Mouse (Mus musculus) liver, embryonic 13.5 days (tissue): Measurements from ENCODE around the gene Xiap. TPM values are rescaled to one million over a fixed set of nuclear protein-coding genes. Genes with fewer than 3 reads are reported as not detected.

Experiments
- ATAC-seq: fragments of 200-750 bp; cut with Nextera tagmentation; 2 replicates; pipeline ENCODE4 v1.8.0; 2017; ENCODE audit warnings: low read depth, mild to moderate bottlenecking, moderate number of reproducible peaks, moderate library complexity
- DNase-seq: peaks from one replicate; pipeline ENCODE4 v3.0.0; 2022
- H3K27ac ChIP-seq: fragments of 300-500 bp; sonication (generic); 2 replicates; pipeline ENCODE4 v1.5.1; 2015; ENCODE audit warnings: moderate library complexity, mild to moderate bottlenecking, inconsistent platforms
- H3K27me3 ChIP-seq: fragments of 300-500 bp; sonication (generic); 2 replicates; pipeline ENCODE4 v1.6.1; 2015; ENCODE audit warnings: mild to moderate bottlenecking, inconsistent platforms
- H3K36me3 ChIP-seq: fragments of 300-500 bp; sonication (generic); 2 replicates; pipeline ENCODE4 v1.6.1; 2015; ENCODE audit warnings: mild to moderate bottlenecking, inconsistent platforms
- H3K4me1 ChIP-seq: fragments of 300-500 bp; sonication (generic); replicated peaks from 2 replicates; pipeline ENCODE4 v1.6.1; 2015; ENCODE audit warnings: inconsistent platforms
- H3K4me2 ChIP-seq: fragments of 300-500 bp; sonication (generic); 2 replicates; pipeline ENCODE4 v1.6.1; 2015; ENCODE audit warnings: inconsistent platforms, mild to moderate bottlenecking, moderate library complexity
- H3K4me3 ChIP-seq: fragments of 300-500 bp; sonication (generic); replicated peaks from 2 replicates; pipeline ENCODE4 v1.5.1; 2015; ENCODE audit warnings: mild to moderate bottlenecking, inconsistent platforms
- H3K9ac ChIP-seq: fragments of 300-500 bp; sonication (generic); 2 replicates; pipeline ENCODE4 v1.6.1; 2015; ENCODE audit warnings: mild to moderate bottlenecking, inconsistent platforms
- H3K9me3 ChIP-seq: fragments of 300-500 bp; sonication (generic); replicated peaks from 2 replicates; pipeline ENCODE4 v1.6.1; 2016; ENCODE audit warnings: inconsistent platforms
- WGBS: fragments of 180-500 bp; shearing (Covaris S2); methylation state at CpG from one replicate; pipeline ENCODE4 v1.1.7; 2015; ENCODE audit not compliant: insufficient replicate concordance; 5-methylcytosine and 5-hydroxymethylcytosine counted together
- polyA plus RNA-seq: library from polyadenylated mRNA; unstranded; fragments of >200 nt; fragmentation: Nextera tagmentation; extraction: Ambion mirVana; gene quantifications from 2 replicates; pipeline ENCODE4 v1.2.1, GENCODE M21; 2015

Xiap gene
- polyA plus RNA-seq, 1 experiment from 2014 or later = 5.0 TPM

DNA sequence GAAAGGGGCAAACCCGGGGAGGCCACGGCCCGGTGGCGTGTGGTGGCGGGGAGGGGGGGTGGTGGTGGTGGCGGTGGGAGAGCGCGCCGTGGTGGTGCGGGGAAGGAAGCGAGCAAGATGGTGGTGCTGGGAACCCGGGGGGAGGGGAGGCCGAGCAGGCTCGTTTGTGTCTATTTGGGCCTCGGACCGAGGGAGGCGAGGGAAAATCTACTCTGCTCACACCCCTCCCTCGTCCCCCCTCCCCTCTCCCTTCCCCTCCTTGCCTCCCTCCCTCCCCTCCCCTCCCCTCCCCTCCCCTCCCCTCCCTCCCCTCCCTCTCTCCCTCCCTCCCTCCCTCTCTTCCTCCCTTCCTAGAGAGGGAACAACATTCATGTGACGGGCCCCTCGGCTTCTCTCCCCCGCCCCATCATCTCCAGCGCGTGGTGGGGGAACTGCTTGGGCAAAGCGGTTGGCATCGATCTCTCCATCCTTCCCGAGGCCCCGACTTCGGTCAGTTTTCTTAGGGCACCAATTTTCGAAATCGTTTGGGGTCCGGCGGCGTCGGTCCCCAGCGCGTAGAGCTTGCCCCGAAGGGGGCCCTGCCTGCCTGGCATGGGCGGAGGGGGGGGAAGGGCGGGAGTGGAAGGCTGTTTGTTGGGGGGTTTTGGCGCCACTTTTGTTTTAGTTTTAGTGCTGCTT lies 91.0 kb downstream of the Xiap start:
- Histone ChIP-seq H3K36me3 (no peaks in the 10 kb centered on the region), H3K9me3 (no peaks in the 10 kb centered on the region; the same call in 1 of the 2 replicates), H3K4me2 (peak overlapping the region; percentile 69), H3K4me1 (peaks cover 15% of the 10 kb centered on the region), H3K27me3 (no peaks in the 10 kb centered on the region), H3K27ac (peak overlapping the region; percentile 93), H3K4me3 (peak overlapping the region; percentile 73), H3K9ac (peak overlapping the region; percentile 93)
- WGBS = 16% methylated on average over 27 of the region's 40 CpGs
- DNase-seq (peak; percentile 65), ATAC-seq (peak; percentile 59)

DNA sequence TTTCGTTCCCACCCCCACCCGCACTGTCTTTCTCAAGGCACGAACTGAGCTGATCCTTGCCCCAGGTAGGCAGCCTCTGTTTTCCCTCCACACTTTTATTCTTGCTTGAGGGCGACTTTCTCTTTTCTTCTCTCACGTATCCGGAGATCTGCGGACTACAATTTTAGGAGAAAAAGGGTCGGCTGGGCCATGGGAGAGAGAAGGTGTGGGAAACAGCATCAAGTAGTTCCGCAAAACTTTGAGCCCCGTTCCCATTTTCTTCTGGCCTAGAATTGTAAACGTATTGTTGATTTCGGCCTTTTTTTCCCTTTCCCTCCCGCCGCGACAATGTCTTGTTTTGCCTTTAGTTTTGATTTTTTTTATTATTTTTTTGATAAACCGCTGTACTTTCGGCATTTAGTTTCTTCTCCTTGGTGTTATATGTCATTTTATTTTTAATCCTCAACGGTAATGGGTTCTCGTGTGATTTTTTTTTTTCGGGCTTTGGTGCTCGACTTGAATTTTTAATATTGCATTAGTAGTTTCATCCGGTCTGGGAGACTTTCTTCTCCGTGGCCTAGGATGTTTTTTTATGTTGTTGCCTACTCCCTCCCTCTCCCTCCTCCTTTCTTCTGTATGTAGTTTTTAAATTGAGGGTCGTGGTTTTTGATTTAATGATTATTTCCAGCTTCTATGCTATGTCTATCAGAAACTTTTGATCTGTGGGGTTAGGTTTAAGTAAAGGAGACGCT lies 91.7 kb downstream of the Xiap start:
- DNase-seq (no peak), ATAC-seq (no peak)
- Histone ChIP-seq H3K4me2 (peak overlapping the region; percentile 64), H3K9ac (peak overlapping the region; percentile 82), H3K4me3 (peak overlapping the region; percentile 73), H3K4me1 (peaks cover 20% of the 10 kb centered on the region), H3K9me3 (no peaks in the 10 kb centered on the region; the same call in 1 of the 2 replicates), H3K27me3 (no peaks in the 10 kb centered on the region), H3K36me3 (no peaks in the 10 kb centered on the region), H3K27ac (peak overlapping the region; percentile 93)
- WGBS = 14% methylated on average over 25 of the region's 25 CpGs

DNA sequence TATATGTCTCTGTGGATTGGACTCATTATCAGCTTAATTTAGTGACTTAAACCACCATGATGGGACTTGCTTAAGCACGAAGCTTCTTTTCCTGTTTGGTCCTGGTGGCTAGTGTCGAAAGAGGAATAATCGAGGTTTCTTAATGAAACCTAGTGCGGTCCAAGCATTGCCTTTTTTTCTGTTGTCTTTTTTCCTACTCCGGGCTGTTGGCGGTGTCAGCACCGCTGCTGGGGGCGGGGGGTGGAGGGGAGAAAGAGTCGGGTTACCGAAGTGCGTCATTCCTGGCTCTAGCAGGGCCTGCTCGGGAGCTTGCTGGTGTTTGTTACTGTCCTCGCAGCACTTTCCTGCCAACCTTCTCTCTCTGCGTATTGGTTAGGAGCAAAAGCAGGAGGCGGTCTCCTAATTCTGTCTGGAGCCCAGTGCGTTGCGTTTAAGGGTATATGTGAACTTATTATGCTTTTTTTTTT lies 92.5 kb downstream of the Xiap start:
- DNase-seq (peak; percentile 63), ATAC-seq (peak; percentile 66)
- H3K27ac ChIP-seq = peak overlapping the region; percentile 93
- 11% methylated on average over 17 of the region's 17 CpGs for WGBS
- H3K9ac ChIP-seq = peak overlapping the region; percentile 82
- H3K4me3 ChIP-seq = peak overlapping the region; percentile 73
- no peaks in the 10 kb centered on the region; the same call in 1 of the 2 replicates for H3K9me3 ChIP-seq
- H3K4me2 ChIP-seq = peak overlapping the region; percentile 64
- peaks cover 21% of the 10 kb centered on the region for H3K4me1 ChIP-seq
- no peaks in the 10 kb centered on the region for H3K36me3 ChIP-seq
- H3K27me3 ChIP-seq = no peaks in the 10 kb centered on the region

DNA sequence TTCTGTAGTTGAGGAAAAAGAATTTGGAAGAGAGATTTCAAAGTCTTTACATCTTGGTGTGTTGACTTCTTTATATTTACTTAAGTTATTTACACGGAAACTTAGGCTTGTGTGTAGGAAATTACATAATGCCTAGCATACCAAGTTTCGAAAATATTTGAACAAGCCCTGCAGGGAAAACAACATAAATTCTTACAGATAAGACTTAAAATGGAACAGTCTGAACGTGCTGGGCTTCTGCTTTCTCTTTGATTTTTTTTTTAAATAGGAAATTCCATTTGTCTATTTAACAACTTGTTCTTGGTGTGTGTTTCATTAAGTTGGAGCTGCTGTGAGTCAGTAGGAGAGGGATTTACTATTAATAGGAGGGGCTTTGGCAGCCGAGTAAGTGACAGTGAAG lies 93.6 kb downstream of the Xiap start:
- no peaks in the 10 kb centered on the region for H3K27me3 ChIP-seq
- no peaks in the 10 kb centered on the region; the same call in 1 of the 2 replicates for H3K9me3 ChIP-seq
- ATAC-seq (no peak), DNase-seq (no peak)
- peak overlapping the region; percentile 64 for H3K4me2 ChIP-seq
- H3K27ac ChIP-seq = peak overlapping the region; percentile 63; the same call in 1 of the 2 replicates
- H3K4me3 ChIP-seq = peak overlapping the region; percentile 73
- peak overlapping the region; percentile 82 for H3K9ac ChIP-seq
- H3K4me1 ChIP-seq = peaks cover 18% of the 10 kb centered on the region
- WGBS = 12% methylated on average over 4 of the region's 4 CpGs
- no peaks in the 10 kb centered on the region for H3K36me3 ChIP-seq

Other genes with a start within 250 kb of the Xiap start
- 32.0 and 45.2 TPM in 2 replicates for gene Thoc2, start 139.0 kb upstream of the Xiap start, polyA plus RNA-seq
- gene Stag2, start 89.6 kb downstream of the Xiap start, polyA plus RNA-seq = 28.2 and 37.9 TPM in 2 replicates